Mouse (Mus musculus): ENCODE results near the gene Gm10563. TPM values are rescaled to one million over a fixed set of nuclear protein-coding genes. Genes with fewer than 3 reads are reported as not detected.

Gene Gm10563
- total RNA-seq, 2 experiments from 2014 or later, result not detected

GRCm38 (mm10) chr4:155569818-155570217, 75.4 kb downstream of the Gm10563 start:
- DNase-seq (ENCODE audit: extremely low spot score in 1 of 2, low spot score in 1 of 2), result no peak

GRCm38 (mm10) chr4:155568632-155569370, 76.4 kb downstream of the Gm10563 start:
- DNase-seq (ENCODE audit: extremely low spot score in 1 of 2, low spot score in 1 of 2), result no peak

GRCm38 (mm10) chr4:155568170-155568569, 77.0 kb downstream of the Gm10563 start:
- peak in 1 of 2 experiments; percentile 33 for DNase-seq (ENCODE audit: extremely low spot score in 1 of 2, low spot score in 1 of 2)

GRCm38 (mm10) chr4:155566555-155566954, 78.7 kb downstream of the Gm10563 start:
- DNase-seq (ENCODE audit: extremely low spot score in 1 of 2, low spot score in 1 of 2), result no peak

Other genes starting within 250 kb of the Gm10563 start
- 10 to 100 TPM; 19.7 to 22.2 TPM for gene Gabrd, start 247.3 kb downstream of the Gm10563 start, total RNA-seq (2021)
- 10 to 100 TPM in 1 of 2 experiments, 1 to 10 TPM in 1; 9.2 to 11.4 TPM for gene Cfap74, start 236.2 kb downstream of the Gm10563 start, total RNA-seq (2021)
- gene Tmem52, start 176.3 kb downstream of the Gm10563 start, total RNA-seq (2021), result 1 to 10 TPM; 3.0 to 5.6 TPM
- gene Gnb1, start 154.0 kb downstream of the Gm10563 start, total RNA-seq (2021), result 100 to 1,000 TPM; 763 to 780 TPM
- 10 to 100 TPM; 67.1 to 68.5 TPM for gene Nadk, start 83.0 kb downstream of the Gm10563 start, total RNA-seq (2021)
- 10 to 100 TPM; 41.5 to 42.5 TPM for gene Slc35e2, start 44.0 kb downstream of the Gm10563 start, total RNA-seq (2021)
- gene Cdk11b, start 20.6 kb downstream of the Gm10563 start, total RNA-seq (2021), result 10 to 100 TPM; 41.1 to 47.3 TPM
- gene Mmp23, start 8.0 kb upstream of the Gm10563 start, total RNA-seq (2021), result 1 to 10 TPM; 2.7 to 3.0 TPM
- 100 to 1,000 TPM in 1 of 2 experiments, 10 to 100 TPM in 1; 96.6 to 109 TPM for gene Mib2, start 23.8 kb upstream of the Gm10563 start, total RNA-seq (2021)
- gene Fndc10, start 48.9 kb upstream of the Gm10563 start, total RNA-seq (2021), result 10 to 100 TPM; 23.9 to 27.5 TPM
- 10 to 100 TPM; 78.8 to 84.0 TPM for gene Ssu72, start 59.4 kb upstream of the Gm10563 start, total RNA-seq (2021)
- gene Tmem240, start 89.4 kb upstream of the Gm10563 start, total RNA-seq (2021), result 10 to 100 TPM; 38.0 to 39.7 TPM
- 10 to 100 TPM; 47.5 to 56.3 TPM for gene Atad3a, start 115.7 kb upstream of the Gm10563 start, total RNA-seq (2021)
- 10 to 100 TPM in 1 of 2 experiments, 1 to 10 TPM in 1; 9.7 to 10.3 TPM for gene Vwa1, start 129.3 kb upstream of the Gm10563 start, total RNA-seq (2021)
- 10 to 100 TPM; 31.3 to 33.9 TPM for gene Tmem88b, start 140.5 kb upstream of the Gm10563 start, total RNA-seq (2021)
- gene Ankrd65, start 145.0 kb upstream of the Gm10563 start, total RNA-seq (2021), result not detected
- 10 to 100 TPM; 82.3 to 93.0 TPM for gene Mrpl20, start 157.5 kb upstream of the Gm10563 start, total RNA-seq (2021)
- gene Ccnl2, start 167.1 kb upstream of the Gm10563 start, total RNA-seq (2021), result 10 to 100 TPM; 72.2 to 91.2 TPM
- gene Aurkaip1, start 185.9 kb upstream of the Gm10563 start, total RNA-seq (2021), result 100 to 1,000 TPM in 1 of 2 experiments, 10 to 100 TPM in 1; 95.9 to 105 TPM
- gene Mxra8, start 194.3 kb upstream of the Gm10563 start, total RNA-seq (2021), result 1 to 10 TPM; 7.5 to 7.7 TPM
- gene Dvl1, start 202.0 kb upstream of the Gm10563 start, total RNA-seq (2021), result 10 to 100 TPM; 75.6 to 77.2 TPM
- under 1 TPM; 0.31 to 0.32 TPM for gene Tas1r3, start 218.0 kb upstream of the Gm10563 start, total RNA-seq (2021)
- 10 to 100 TPM; 29.7 to 33.0 TPM for gene Cptp, start 224.0 kb upstream of the Gm10563 start, total RNA-seq (2021)
- 10 to 100 TPM; 35.6 to 36.4 TPM for gene Ints11, start 224.1 kb upstream of the Gm10563 start, total RNA-seq (2021)
- 10 to 100 TPM; 58.3 to 69.5 TPM for gene Pusl1, start 246.4 kb upstream of the Gm10563 start, total RNA-seq (2021)
- 100 to 1,000 TPM; 127 to 145 TPM for gene Acap3, start 246.4 kb upstream of the Gm10563 start, total RNA-seq (2021)